Mouse (Mus musculus) CH12.LX (cell line): Measurements from ENCODE around the gene Defb13. TPM values are rescaled to one million over a fixed set of nuclear protein-coding genes. Genes with fewer than 3 reads are reported as not detected.
"Not testable (repeated sequence)": the region's sequence is repeated elsewhere in the genome, so short reads cannot be mapped to it uniquely, and the experiment has no call there.

Source experiments
- DNase-seq: peaks from one replicate; pipeline ENCODE4 v3.0.0-alpha.2; 2013; ENCODE audit errors: extremely low read depth
- H3K27ac ChIP-seq: 2 replicates; pipeline ENCODE4 v1.5.1; 2012; ENCODE audit warnings: low read depth, mild to moderate bottlenecking, control low read depth, moderate library complexity; ENCODE audit not compliant: insufficient read depth
- H3K27me3 ChIP-seq: replicated peaks from 2 replicates; pipeline ENCODE3; 2012; ENCODE audit warnings: inconsistent platforms
- H3K36me3 ChIP-seq, 2 experiments: replicated peaks in 1 of 2; 2 replicates each; pipeline versions ENCODE3 to v1.6.1; 2012; ENCODE audit warnings: inconsistent platforms in 1 of 2, low read length in 1 of 2, mild to moderate bottlenecking in 1 of 2, mixed read lengths in 1 of 2, moderate library complexity in 1 of 2; ENCODE audit not compliant: control insufficient read depth in 1 of 2, insufficient read depth in 1 of 2
- H3K4me1 ChIP-seq, 2 experiments: 2 replicates each; pipeline ENCODE4 v1.6.1; 2012; ENCODE audit warnings: inconsistent platforms in 1 of 2, moderate library complexity in 1 of 2; ENCODE audit not compliant: insufficient read depth in 2 of 2, control insufficient read depth in 1 of 2
- H3K4me2 ChIP-seq: 2 replicates; pipeline ENCODE4 v1.6.1; 2012; ENCODE audit warnings: low read depth, mild to moderate bottlenecking, control low read depth; ENCODE audit not compliant: poor library complexity, insufficient read depth, severe bottlenecking
- H3K4me3 ChIP-seq, 3 experiments: fragments of 150-350 bp in 1 of 3; sonication (generic) in 1 of 3; replicated peaks in 1 of 3; 2 replicates each; pipeline versions ENCODE3 to v1.5.1; 2011 to 2012; ENCODE audit warnings: low read depth in 2 of 3, low read length in 2 of 3, mild to moderate bottlenecking in 2 of 3, moderate library complexity in 2 of 3, control low read depth in 1 of 3, improper control_type of control experiment in 1 of 3, inconsistent platforms in 1 of 3, mixed read lengths in 1 of 3; ENCODE audit not compliant: poor library complexity in 1 of 3
- H3K79me2 ChIP-seq: replicated peaks from 2 replicates; pipeline ENCODE4 v1.6.1; 2012; ENCODE audit warnings: mild to moderate bottlenecking, moderate library complexity; ENCODE audit not compliant: control insufficient read depth, poor library complexity, insufficient read depth, severe bottlenecking; ENCODE audit errors: extremely low read depth
- H3K9ac ChIP-seq: 2 replicates; pipeline ENCODE4 v1.6.1; 2012; ENCODE audit warnings: low read depth, mild to moderate bottlenecking, control low read depth, moderate library complexity; ENCODE audit not compliant: insufficient read depth
- H3K9me3 ChIP-seq: replicated peaks from 2 replicates; pipeline ENCODE3; 2012; ENCODE audit warnings: low read length, inconsistent platforms, mixed read lengths
- ELF1 ChIP-seq: IDR thresholded peaks from 2 replicates; pipeline ENCODE4 v1.6.1; 2014; ENCODE audit warnings: low read depth, mild to moderate bottlenecking, inconsistent platforms, low read length, improper control_type of control experiment
- EP300 ChIP-seq: IDR thresholded peaks from 2 replicates; pipeline ENCODE4 v1.6.1; 2011; ENCODE audit warnings: low read length, improper control_type of control experiment
- JUN ChIP-seq: IDR thresholded peaks from 2 replicates; pipeline ENCODE4 v1.6.1; 2011; ENCODE audit warnings: low read depth, mild to moderate bottlenecking, low read length, improper control_type of control experiment, moderate library complexity; ENCODE audit not compliant: insufficient read depth
- MAZ ChIP-seq: IDR thresholded peaks from 2 replicates; pipeline ENCODE4 v1.6.1; 2012; ENCODE audit warnings: low read depth, mild to moderate bottlenecking, inconsistent platforms, low read length, improper control_type of control experiment, moderate library complexity
- MEF2A ChIP-seq: IDR thresholded peaks from 2 replicates; pipeline ENCODE4 v1.6.1; 2014; ENCODE audit warnings: low read depth, mild to moderate bottlenecking, inconsistent platforms, low read length, improper control_type of control experiment, borderline replicate concordance
- NELFE ChIP-seq: IDR thresholded peaks from 2 replicates; pipeline ENCODE4 v1.6.1; 2011; ENCODE audit warnings: low read depth, low read length, improper control_type of control experiment
- SMC3 ChIP-seq: IDR thresholded peaks from 2 replicates; pipeline ENCODE4 v1.6.1; 2011; ENCODE audit warnings: low read depth, low read length, improper control_type of control experiment
- TBP ChIP-seq: conservative IDR thresholded peaks from 2 replicates; pipeline ENCODE4 v1.6.1; 2011; ENCODE audit warnings: low read depth, low read length, improper control_type of control experiment
- ZC3H11A ChIP-seq: IDR thresholded peaks from 2 replicates; pipeline ENCODE4 v1.6.1; 2012; ENCODE audit warnings: low read depth, mild to moderate bottlenecking, inconsistent platforms, low read length, improper control_type of control experiment
- dilution Hi-C: fragments of 300-500 bp; cut with MboI; formaldehyde crosslinking; loops from 2 replicates; pipeline ENCODE4 v1.14.3; 2020; ENCODE audit warnings: low sequenced_read_pairs; ENCODE audit not compliant: extremely low pct_unique_long_range_greater_than_20kb, extremely low pct_ligation_motif_present
- in situ Hi-C: fragments of 300-500 bp; cut with MboI; formaldehyde crosslinking; loops from 3 replicates; pipeline ENCODE4 v1.14.3; 2019; ENCODE audit warnings: low sequenced_read_pairs, low pct_ligation_motif_present, low pct_unique_long_range_greater_than_20kb, mixed read lengths
- polyA plus RNA-seq: library from polyadenylated mRNA; unstranded; fragments of >175 nt; gene quantifications from 2 replicates; pipeline ENCODE4 v1.2.1, GENCODE M21; 2012; ENCODE audit warnings: low read depth; ENCODE audit not compliant: insufficient read length
- total RNA-seq, 2 experiments: library from RNA; depleted of rRNA; stranded (reverse); fragments of 300-350 nt in 1 of 2; fragments of >200 nt in 1 of 2; gene quantifications; 2 replicates each; pipeline ENCODE4 v1.2.3; 2012 to 2014

The Defb13 gene
- total RNA-seq (2012; rRNA removed) (not detected in 2 replicates), total RNA-seq (2014; rRNA removed) (not detected in 2 replicates), polyA plus RNA-seq (not detected in 2 replicates)

DNA sequence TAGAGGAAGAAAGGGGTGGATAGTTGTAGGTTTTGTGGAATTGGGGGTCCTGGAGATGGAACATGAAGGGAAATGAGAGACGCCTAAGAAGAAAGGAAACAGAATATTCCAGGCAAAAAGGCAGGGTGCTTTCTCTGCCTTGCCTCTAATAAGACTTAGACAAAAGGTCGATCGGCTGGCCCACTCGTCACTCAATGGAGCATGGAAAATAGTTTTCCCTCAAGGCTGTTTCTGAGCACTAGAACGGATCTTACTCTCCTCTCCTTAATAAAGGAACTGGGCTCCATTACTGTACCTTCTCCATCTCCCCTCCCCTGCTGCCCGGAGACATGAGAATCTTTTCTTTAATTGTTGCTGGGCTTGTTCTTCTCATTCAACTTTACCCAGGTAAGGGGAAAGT, at the start of gene Defb13:
Gene Defb13, plus strand, starts transcription at position 301 of the 400 bp plus-strand sequence.
- Histone ChIP-seq H3K4me1 (no peaks in the 10 kb centered on the region), H3K27ac (no peak within 1 kb of the TSS), H3K79me2 (no peaks in the 10 kb centered on the region)
- DNase-seq: no peak
- no peak for TF ChIP-seq MEF2A
- no peak for TF ChIP-seq NELFE
- no peak for TF ChIP-seq JUN
- no peak for TF ChIP-seq EP300
- TF ChIP-seq SMC3: no peak
- TF ChIP-seq, all 38 proteins: peak for 0
- in situ Hi-C loops: no loop called here
- Histone ChIP-seq H3K27me3 (peaks cover 60% of the 10 kb centered on the region), H3K9ac (no peak within 1 kb of the TSS), H3K9me3 (no peaks in the 10 kb centered on the region), H3K36me3 (no peaks in the 10 kb centered on the region), H3K4me3 (no peak within 1 kb of the TSS), H3K4me2 (no peak within 1 kb of the TSS)
- dilution Hi-C loops: no loop called here

GRCm38 (mm10) chr8:21906290-21906689, 40.3 kb upstream of the Defb13 start, which contains the start of gene Defb11:
TSS of gene Defb11 (minus strand) at chr8:21906412.
- H3K9ac ChIP-seq, H3K4me2 ChIP-seq, H3K79me2 ChIP-seq, DNase-seq, H3K36me3 ChIP-seq, in situ Hi-C loops, dilution Hi-C loops, H3K27ac ChIP-seq, H3K4me1 ChIP-seq, H3K9me3 ChIP-seq, H3K4me3 ChIP-seq: not testable (repeated sequence)
- peaks cover 39% of the 10 kb centered on the region for H3K27me3 ChIP-seq

DNA sequence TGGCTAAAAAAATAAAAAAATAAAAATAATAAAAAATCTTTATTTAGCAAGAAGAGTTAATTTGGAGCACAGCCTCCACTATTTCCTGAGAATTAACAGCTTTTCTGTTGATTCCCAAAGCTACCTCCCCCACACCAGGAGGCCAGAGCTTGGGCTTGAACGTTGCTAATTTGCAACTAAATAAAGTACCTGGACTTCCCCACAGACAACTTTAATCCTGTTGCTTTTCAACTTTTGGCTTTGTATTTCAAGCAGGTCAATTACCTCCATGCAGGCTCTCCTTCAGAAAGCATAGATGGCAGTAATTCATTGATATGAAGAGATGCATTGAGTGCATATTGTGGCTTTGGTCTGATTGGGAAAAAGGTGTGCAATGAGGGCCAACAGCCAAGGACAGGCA, 34.6 kb upstream of the Defb13 start:
- Histone ChIP-seq H3K36me3 (no peaks in the 10 kb centered on the region), H3K4me2 (no peak overlapping the region), H3K79me2 (no peaks in the 10 kb centered on the region), H3K9me3 (no peaks in the 10 kb centered on the region), H3K27me3 (peaks cover 49% of the 10 kb centered on the region), H3K27ac (no peak overlapping the region), H3K9ac (no peak overlapping the region), H3K4me3 (no peak overlapping the region), H3K4me1 (no peaks in the 10 kb centered on the region)
- in situ Hi-C loops: no loop called here
- dilution Hi-C loops: no loop called here
- no peak for DNase-seq
- TF ChIP-seq TBP (no peak), MAZ (no peak), ELF1 (no peak), ZC3H11A (no peak)
